Mouse (Mus musculus): ENCODE data around the gene Tmf1.

The Tmf1 gene

DNA sequence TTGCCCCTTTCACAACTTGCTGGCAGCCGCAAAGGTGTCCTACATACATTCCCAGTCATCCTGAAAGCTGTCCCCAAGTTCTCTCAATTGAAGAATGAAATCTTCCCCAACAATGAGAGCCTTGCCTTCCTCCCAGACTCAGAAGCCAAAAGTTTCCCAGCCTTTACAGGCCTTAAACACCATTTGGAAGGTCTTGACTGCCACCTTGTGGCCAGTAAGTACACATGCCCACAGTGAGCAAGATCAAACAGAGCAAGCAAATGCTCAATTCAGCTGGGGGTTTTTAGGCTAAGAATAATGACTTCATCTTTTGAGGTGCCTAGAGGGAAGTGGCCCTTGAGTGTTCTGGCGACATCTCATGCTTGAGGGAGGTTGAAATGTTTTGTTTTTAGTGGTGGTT lies 72.1 kb downstream of the Tmf1 start:
- DNase-seq (ENCODE audit: low spot score in 2 of 2): peak in 1 of 2 experiments; percentile 36

DNA sequence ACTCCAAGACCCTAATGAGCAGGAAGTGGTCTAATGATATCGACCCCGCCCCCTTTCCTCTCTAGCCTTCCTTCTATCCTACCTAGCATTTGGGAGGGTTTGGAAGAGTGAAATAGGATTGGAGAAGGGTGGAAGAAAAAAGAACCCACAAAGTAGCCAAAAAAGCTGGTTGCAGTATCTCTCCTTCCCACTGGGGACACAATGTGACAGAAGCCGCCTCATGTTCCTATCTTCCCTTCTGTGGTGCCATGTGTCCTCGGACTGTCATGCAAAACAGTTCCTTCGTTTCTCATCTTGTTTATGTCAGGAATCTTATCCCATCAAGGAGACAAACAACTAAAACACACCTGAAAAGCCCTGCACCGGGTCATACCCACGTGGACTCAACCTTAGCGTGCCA lies 72.8 kb downstream of the Tmf1 start:
- DNase-seq (ENCODE audit: low spot score in 2 of 2): no peak

DNA sequence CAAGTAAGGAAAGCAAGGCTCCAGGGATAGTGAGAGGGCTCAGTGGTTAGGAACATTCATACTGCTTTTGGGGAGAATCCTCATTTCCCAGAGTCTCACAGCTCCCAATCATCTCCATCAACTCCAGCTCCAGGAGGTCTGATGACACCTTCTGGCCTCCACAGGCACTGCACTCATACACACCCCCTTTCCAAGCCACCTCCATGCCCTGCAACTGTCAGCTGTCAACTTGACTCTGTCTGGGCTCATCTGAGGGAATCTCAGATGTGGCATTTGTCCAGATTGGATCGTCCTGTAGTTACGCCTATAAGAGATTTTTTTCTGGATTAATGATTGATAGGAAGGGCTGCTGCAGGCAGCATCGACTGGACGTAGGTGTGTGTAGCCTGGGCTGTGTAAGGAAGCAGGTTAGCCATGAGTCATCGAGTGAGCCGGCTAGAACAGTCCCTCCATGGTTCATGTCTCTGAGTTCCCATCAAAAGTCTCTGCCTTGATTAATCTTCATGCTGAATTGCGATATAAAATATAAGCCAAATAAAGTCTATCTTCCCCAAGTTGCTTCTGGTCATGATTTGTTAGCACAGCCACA lies 74.6 kb downstream of the Tmf1 start:
- DNase-seq (ENCODE audit: low spot score in 2 of 2): no peak
